Mouse (Mus musculus) ES-E14 (cell line): ENCODE results near the gene Kcnj10. TPM values are rescaled to one million over a fixed set of nuclear protein-coding genes. Genes with fewer than 3 reads are reported as not detected.

Experiments used
- DNase-seq: peaks from one replicate; pipeline ENCODE4 v3.0.0-alpha.2; 2013; ENCODE audit warnings: low read depth, low spot score
- H3K27ac ChIP-seq: 2 replicates; pipeline ENCODE4 v1.5.1; 2012; ENCODE audit warnings: low read depth, mild to moderate bottlenecking, low read length, moderate library complexity, mixed read lengths; ENCODE audit not compliant: poor library complexity, insufficient read depth, severe bottlenecking
- H3K36me3 ChIP-seq: 2 replicates; pipeline ENCODE4 v1.6.1; 2012; ENCODE audit warnings: mild to moderate bottlenecking, low read length, moderate library complexity, mixed read lengths; ENCODE audit not compliant: control insufficient read depth, poor library complexity, insufficient read depth, severe bottlenecking
- H3K4me1 ChIP-seq, 2 experiments: fragments of 150-350 bp in 1 of 2; sonication (generic) in 1 of 2; 2 replicates each; pipeline ENCODE4 v1.6.1; 2012; ENCODE audit warnings: low read length in 2 of 2, mild to moderate bottlenecking in 1 of 2, mixed read lengths in 1 of 2; ENCODE audit not compliant: control insufficient read depth in 2 of 2, insufficient read depth in 2 of 2, poor library complexity in 1 of 2
- H3K4me3 ChIP-seq, 2 experiments: fragments of 150-350 bp in 1 of 2; sonication (generic) in 1 of 2; 2 replicates each; pipeline ENCODE4 v1.5.1; 2012; ENCODE audit warnings: low read length in 2 of 2, low read depth in 1 of 2, mild to moderate bottlenecking in 1 of 2, mixed read lengths in 1 of 2; ENCODE audit not compliant: insufficient read depth in 1 of 2, poor library complexity in 1 of 2, severe bottlenecking in 1 of 2
- H3K9ac ChIP-seq: 2 replicates; pipeline ENCODE4 v1.6.1; 2012; ENCODE audit warnings: low read depth, mild to moderate bottlenecking, low read length, mixed read lengths; ENCODE audit not compliant: poor library complexity, insufficient read depth, severe bottlenecking
- H3K9me3 ChIP-seq: fragments of 150-350 bp; sonication (generic); 2 replicates; pipeline ENCODE4 v1.6.1; 2012; ENCODE audit warnings: low read depth, mild to moderate bottlenecking, low read length; ENCODE audit not compliant: control insufficient read depth, insufficient read depth
- CHD2 ChIP-seq: IDR thresholded peaks from 2 replicates; pipeline ENCODE4 v1.6.1; 2014; ENCODE audit warnings: mild to moderate bottlenecking, low read depth, low read length, inconsistent platforms
- HCFC1 ChIP-seq: IDR thresholded peaks from 2 replicates; pipeline ENCODE4 v1.6.1; 2012; ENCODE audit warnings: low read length, inconsistent platforms, borderline replicate concordance; ENCODE audit not compliant: insufficient read depth
- MAFK ChIP-seq: IDR thresholded peaks from 2 replicates; pipeline ENCODE4 v1.6.1; 2014; ENCODE audit warnings: mild to moderate bottlenecking, low read depth, low read length, inconsistent platforms; ENCODE audit not compliant: insufficient read depth
- ZC3H11A ChIP-seq: IDR thresholded peaks from 2 replicates; pipeline ENCODE4 v1.6.1; 2012; ENCODE audit warnings: low read depth, mild to moderate bottlenecking, inconsistent platforms, low read length, borderline replicate concordance
- ZNF384 ChIP-seq: IDR thresholded peaks from 2 replicates; pipeline ENCODE4 v1.6.1; 2012; ENCODE audit warnings: low read depth, low read length, inconsistent platforms
- in situ Hi-C, 2 experiments: fragments of 600-800 bp; cut with MboI; formaldehyde crosslinking; loops; one replicate each; pipeline ENCODE4 v1.15.1; 2025; ENCODE audit warnings: low sequenced_read_pairs in 2 of 2, inconsistent platforms in 1 of 2; ENCODE audit not compliant: unreplicated experiment in 2 of 2
- total RNA-seq: library from RNA; depleted of rRNA; stranded (reverse); fragments of 300-350 nt; gene quantifications from 2 replicates; pipeline ENCODE4 v1.2.3, GENCODE M21; 2012

The Kcnj10 gene
- total RNA-seq, 1 experiment, result 0.80 TPM

- H3K36me3 ChIP-seq, result no peaks in the 10 kb centered on the region
- in situ Hi-C loops, result no loop called here
- TF ChIP-seq HCFC1, result no peak
- TF ChIP-seq MAFK, result no peak
- TF ChIP-seq CHD2, result no peak
- no peak for TF ChIP-seq ZC3H11A
- H3K9me3 ChIP-seq, result no peaks in the 10 kb centered on the region
- H3K4me3 ChIP-seq, result no peak overlapping the region
- no peak overlapping the region for H3K27ac ChIP-seq
- no peak for DNase-seq
- no peak overlapping the region for H3K9ac ChIP-seq
- peaks cover 0 to 17% of the 10 kb centered on the region in 2 experiments; a peak in 2 of 4 replicates for H3K4me1 ChIP-seq
These were observed 13.6 kb upstream of the Kcnj10 start for GRCm38 (mm10) chr1:172327206-172328001.

- TF ChIP-seq ZNF384, result no peak
- no peak overlapping the region for H3K27ac ChIP-seq
- no peak overlapping the region for H3K9ac ChIP-seq
- peaks cover 0 to 10% of the 10 kb centered on the region in 2 experiments; a peak in 2 of 4 replicates for H3K4me1 ChIP-seq
- in situ Hi-C loops, result no loop called here
- H3K9me3 ChIP-seq, result no peaks in the 10 kb centered on the region
- no peaks in the 10 kb centered on the region for H3K36me3 ChIP-seq
- H3K4me3 ChIP-seq, result no peak overlapping the region
- DNase-seq, result no peak
These were observed 13.0 kb upstream of the Kcnj10 start for GRCm38 (mm10) chr1:172328041-172328440.

GRCm38 (mm10) chr1:172328461-172328860 lies 12.5 kb upstream of the Kcnj10 start:
- Histone ChIP-seq H3K9me3 (no peaks in the 10 kb centered on the region), H3K4me1 (peaks cover 0 to 10% of the 10 kb centered on the region in 2 experiments; a peak in 1 of 4 replicates), H3K36me3 (no peaks in the 10 kb centered on the region), H3K9ac (no peak overlapping the region), H3K4me3 (no peak overlapping the region), H3K27ac (no peak overlapping the region)
- TF ChIP-seq ZC3H11A (no peak), CHD2 (no peak), ZNF384 (no peak), HCFC1 (no peak), MAFK (no peak)
- no peak for DNase-seq
- in situ Hi-C loops, result no loop called here

GRCm38 (mm10) chr1:172329131-172329530 lies 11.9 kb upstream of the Kcnj10 start, which contains the start of gene Kcnj9:
Kcnj9 (minus strand) TSS chr1:172329318.
- in situ Hi-C loops, result no loop called here

More at GRCm38 (mm10) chr1:172329131-172329530, 11.9 kb upstream of the Kcnj10 start, which contains the start of gene Kcnj9:
- Histone ChIP-seq H3K9me3 (no peaks in the 10 kb centered on the region), H3K9ac (no peak within 1 kb of the TSS), H3K4me1 (peaks cover 0 to 10% of the 10 kb centered on the region in 2 experiments; a peak in 1 of 4 replicates), H3K36me3 (no peaks in the 10 kb centered on the region), H3K27ac (no peak within 1 kb of the TSS), H3K4me3 (no peak within 1 kb of the TSS)
- TF ChIP-seq CHD2, result no peak
- no peak for TF ChIP-seq MAFK
- no peak for TF ChIP-seq ZC3H11A
- TF ChIP-seq ZNF384, result no peak
- no peak for TF ChIP-seq HCFC1
- DNase-seq, result no peak
